Mouse (Mus musculus): ENCODE results near the gene Bbx. TPM values are rescaled to one million over a fixed set of nuclear protein-coding genes. Genes with fewer than 3 reads are reported as not detected.
A peak's percentile ranks its signal among the peaks of the same experiment; 100 is the strongest.

Gene Bbx
- total and polyA plus RNA-seq, 3 experiments: 3.6 to 14.7 (median 13.4) TPM

GRCm38 (mm10) chr16:50364189-50365059 lies 67.8 kb downstream of the Bbx start:
- peak overlapping the region; percentile 52 for H3K9ac ChIP-seq (ENCODE audit: low read depth, low read length)
- intact Hi-C loops (cut with DNase I): no loop called here
- no peaks in the 10 kb centered on the region for H3K79me2 ChIP-seq (replicated peaks; ENCODE audit: control insufficient read depth, insufficient read depth, low read length)
- peak overlapping the region; percentile 62 for H3K27ac ChIP-seq
- DNase-seq: peak; percentile 44
- TF ChIP-seq EP300 (IDR thresholded peaks at IDR 0.05; ENCODE audit: insufficient read depth, low read depth, low read length) (no peak), POLR2A (IDR thresholded peaks at IDR 0.05; ENCODE audit: insufficient read depth, low read depth, low read length) (0 out of 2 replicates have a peak, but pooled peaks have one; percentile 44)
- peaks cover 3% of the 10 kb centered on the region for H3K4me1 ChIP-seq (ENCODE audit: control insufficient read depth, insufficient read depth, low read length)
- peaks cover 2% of the 10 kb centered on the region for H3K36me3 ChIP-seq (ENCODE audit: control insufficient read depth, insufficient read depth, low read length)
- no peaks in the 10 kb centered on the region for H3K27me3 ChIP-seq (ENCODE audit: control insufficient read depth, insufficient read depth, low read length)
- peak overlapping the region; percentile 37 for H3K4me3 ChIP-seq
- WGBS: 13% methylated on average over 11 of the region's 11 CpGs

- WGBS: 29% methylated on average over 17 of the region's 17 CpGs
- Histone ChIP-seq H3K4me1 (ENCODE audit: control insufficient read depth, insufficient read depth, low read length) (peaks cover 3% of the 10 kb centered on the region), H3K36me3 (ENCODE audit: control insufficient read depth, insufficient read depth, low read length) (peaks cover 2% of the 10 kb centered on the region), H3K4me3 (peak overlapping the region; percentile 37), H3K79me2 (replicated peaks; ENCODE audit: control insufficient read depth, insufficient read depth, low read length) (no peaks in the 10 kb centered on the region), H3K9ac (ENCODE audit: low read depth, low read length) (peak overlapping the region; percentile 28), H3K27me3 (ENCODE audit: control insufficient read depth, insufficient read depth, low read length) (no peaks in the 10 kb centered on the region), H3K27ac (peak overlapping the region; percentile 62)
- peak in 1 of 2 experiments; percentile 9 for DNase-seq
- intact Hi-C loops (cut with DNase I): no loop called here
- TF ChIP-seq CTCF (IDR thresholded peaks at IDR 0.05) (no peak), POLR2A (IDR thresholded peaks at IDR 0.05; ENCODE audit: insufficient read depth, low read depth, low read length) (no peak), EP300 (IDR thresholded peaks at IDR 0.05; ENCODE audit: insufficient read depth, low read depth, low read length) (no peak)
These were observed 68.6 kb downstream of the Bbx start for GRCm38 (mm10) chr16:50363443-50364188.

GRCm38 (mm10) chr16:50360631-50361030 lies 71.6 kb downstream of the Bbx start:
- Histone ChIP-seq H3K27ac (no peak overlapping the region), H3K79me2 (replicated peaks; ENCODE audit: control insufficient read depth, insufficient read depth, low read length) (no peaks in the 10 kb centered on the region), H3K4me1 (ENCODE audit: control insufficient read depth, insufficient read depth, low read length) (peaks cover 3% of the 10 kb centered on the region), H3K36me3 (ENCODE audit: control insufficient read depth, insufficient read depth, low read length) (peaks cover 2% of the 10 kb centered on the region; the same call in 1 of the 2 replicates), H3K9ac (ENCODE audit: low read depth, low read length) (no peak overlapping the region), H3K27me3 (ENCODE audit: control insufficient read depth, insufficient read depth, low read length) (no peaks in the 10 kb centered on the region), H3K4me3 (no peak overlapping the region)
- no peak for DNase-seq
- intact Hi-C loops (cut with DNase I): no loop called here
- no peak for TF ChIP-seq EP300 (IDR thresholded peaks at IDR 0.05; ENCODE audit: insufficient read depth, low read depth, low read length)
- no peak for TF ChIP-seq CTCF (IDR thresholded peaks at IDR 0.05)
- no peak for TF ChIP-seq POLR2A (IDR thresholded peaks at IDR 0.05; ENCODE audit: insufficient read depth, low read depth, low read length)
- 73% methylated on average over 7 of the region's 7 CpGs for WGBS

GRCm38 (mm10) chr16:50329684-50330083 lies 102.5 kb downstream of the Bbx start:
- Histone ChIP-seq H3K4me3 (no peak overlapping the region), H3K9ac (ENCODE audit: low read depth, low read length) (no peak overlapping the region), H3K36me3 (ENCODE audit: control insufficient read depth, insufficient read depth, low read length) (0 out of 2 replicates have a peak, but pooled peaks cover 2% of the 10 kb centered on the region), H3K27me3 (ENCODE audit: control insufficient read depth, insufficient read depth, low read length) (no peaks in the 10 kb centered on the region), H3K27ac (no peak overlapping the region), H3K79me2 (replicated peaks; ENCODE audit: control insufficient read depth, insufficient read depth, low read length) (no peaks in the 10 kb centered on the region; the same call in 1 of the 2 replicates), H3K4me1 (ENCODE audit: control insufficient read depth, insufficient read depth, low read length) (no peaks in the 10 kb centered on the region)
- no peak for DNase-seq
- TF ChIP-seq EP300 (IDR thresholded peaks at IDR 0.05; ENCODE audit: insufficient read depth, low read depth, low read length): no peak
- no peak for TF ChIP-seq POLR2A (IDR thresholded peaks at IDR 0.05; ENCODE audit: insufficient read depth, low read depth, low read length)
- no peak for TF ChIP-seq CTCF (IDR thresholded peaks at IDR 0.05)
- WGBS: 87% methylated on average over 2 of the region's 2 CpGs
- intact Hi-C loops (cut with DNase I): no loop called here

- WGBS: 96% methylated on average over 2 of the region's 2 CpGs
- no peak overlapping the region for H3K27ac ChIP-seq
- no peaks in the 10 kb centered on the region for H3K4me1 ChIP-seq (ENCODE audit: control insufficient read depth, insufficient read depth, low read length)
- no peaks in the 10 kb centered on the region for H3K79me2 ChIP-seq (replicated peaks; ENCODE audit: control insufficient read depth, insufficient read depth, low read length)
- no peaks in the 10 kb centered on the region for H3K27me3 ChIP-seq (ENCODE audit: control insufficient read depth, insufficient read depth, low read length)
- 0 out of 2 replicates have a peak, but pooled peaks cover 2% of the 10 kb centered on the region for H3K36me3 ChIP-seq (ENCODE audit: control insufficient read depth, insufficient read depth, low read length)
- DNase-seq: no peak
- intact Hi-C loops (cut with DNase I): no loop called here
- TF ChIP-seq EP300 (IDR thresholded peaks at IDR 0.05; ENCODE audit: insufficient read depth, low read depth, low read length) (no peak), CTCF (IDR thresholded peaks at IDR 0.05) (no peak), POLR2A (IDR thresholded peaks at IDR 0.05; ENCODE audit: insufficient read depth, low read depth, low read length) (no peak)
- no peak overlapping the region for H3K9ac ChIP-seq (ENCODE audit: low read depth, low read length)
- H3K4me3 ChIP-seq: no peak overlapping the region
These were observed 107.4 kb downstream of the Bbx start for GRCm38 (mm10) chr16:50324746-50325145.
